Mouse (Mus musculus) cerebellum, adult 2 months (tissue): ENCODE results near the gene Pias4.

Experiments
- CTCF ChIP-seq: fragments of 200-500 bp; IDR thresholded peaks from 2 replicates; pipeline ENCODE4 v1.5.1; 2011; ENCODE audit warnings: low read depth, mild to moderate bottlenecking, control low read depth, low read length, moderate library complexity, borderline replicate concordance; ENCODE audit not compliant: insufficient read depth
- POLR2A ChIP-seq: fragments of 200-500 bp; IDR thresholded peaks from 2 replicates; pipeline ENCODE4 v1.6.1; 2011; ENCODE audit warnings: low read length, control low read depth, borderline replicate concordance; ENCODE audit not compliant: insufficient read depth

DNA sequence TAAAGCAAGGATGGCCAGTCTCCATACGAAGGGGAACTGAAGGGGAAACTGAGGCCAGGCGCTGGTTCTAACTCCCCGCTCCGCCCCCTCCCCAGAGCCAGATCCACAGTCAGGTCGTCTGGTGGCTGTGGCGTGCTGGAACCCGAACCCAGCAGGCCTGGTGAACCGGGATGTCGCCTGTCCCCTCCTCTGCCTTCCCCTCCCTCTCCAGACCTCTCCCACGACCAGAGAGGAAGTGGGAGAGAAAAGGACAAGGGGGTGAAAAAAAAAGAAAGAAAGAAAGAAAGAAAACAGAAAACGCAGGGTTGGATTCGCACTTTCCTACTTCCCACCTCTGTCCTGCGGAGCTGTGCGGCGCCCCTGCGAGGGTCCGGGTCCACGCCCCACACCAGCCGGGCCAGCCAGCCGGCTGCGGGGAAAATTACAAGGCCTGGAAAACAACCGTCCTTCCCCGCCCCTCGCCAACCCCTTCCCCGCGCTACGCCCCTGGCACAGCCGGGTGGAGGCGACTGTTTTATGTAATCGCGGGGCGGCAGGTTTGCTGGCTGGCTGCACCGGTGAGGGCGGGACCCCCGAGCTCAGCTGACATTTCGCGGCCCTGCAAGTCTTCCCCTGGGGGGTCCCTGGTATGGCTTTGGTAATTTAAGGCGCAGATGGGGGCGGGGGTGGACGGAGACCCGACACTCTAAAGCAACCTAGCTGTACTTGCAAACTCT, 32.6 kb downstream of the Pias4 start, which contains the start of gene Zbtb7a:
- TF ChIP-seq CTCF (no peak), POLR2A (no peak)
